Mouse (Mus musculus): ENCODE measurements around the gene Mob2. TPM values are rescaled to one million over a fixed set of nuclear protein-coding genes. Genes with fewer than 3 reads are reported as not detected.

Mob2 gene
- total RNA-seq (2018; cell fraction: chromatin; rRNA removed) = 100 to 1,000 TPM in 3 of 26 experiments, 10 to 100 TPM in 23; 32.1 to 115 (median 59.3) TPM
- total RNA-seq (2018; cell fraction: cytosol; rRNA removed) = 10 to 100 TPM; 23.9 to 57.1 (median 32.9) TPM
- total RNA-seq (2018; cell fraction: nucleus; rRNA removed) = 10 to 100 TPM; 26.5 to 77.7 (median 43.5) TPM
- polyA plus RNA-seq (2018) = 22.8 to 35.4 TPM (median 31.3 TPM) in 3 replicates

GRCm38 (mm10) chr7:142060931-142061565, at the start of gene Mob2:
Mob2 (minus strand) TSS chr7:142061065.
- Histone ChIP-seq H3K36me3 (ENCODE audit: inconsistent target) (no peaks in the 10 kb centered on the region), H3K4me3 (ENCODE audit: inconsistent target) (peak within 1 kb of the TSS; percentile 75), H3K79me2 (ENCODE audit: inconsistent target) (peaks cover 45% of the 10 kb centered on the region), H3K27ac (peak within 1 kb of the TSS; percentile 51)
- WGBS (ENCODE audit: missing documents) = 1% methylated on average over 47 of the region's 49 CpGs

- H3K4me3 ChIP-seq (ENCODE audit: inconsistent target) = no peak overlapping the region
- H3K79me2 ChIP-seq (ENCODE audit: inconsistent target) = no peaks in the 10 kb centered on the region
- no peaks in the 10 kb centered on the region for H3K36me3 ChIP-seq (ENCODE audit: inconsistent target)
- WGBS (ENCODE audit: missing documents) = 54% methylated on average over 5 of the region's 5 CpGs
- no peak overlapping the region for H3K27ac ChIP-seq
Observed at GRCm38 (mm10) chr7:142104747-142105146, 43.9 kb upstream of the Mob2 start.

- Histone ChIP-seq H3K79me2 (ENCODE audit: inconsistent target) (no peaks in the 10 kb centered on the region), H3K4me3 (ENCODE audit: inconsistent target) (no peak overlapping the region), H3K36me3 (ENCODE audit: inconsistent target) (no peaks in the 10 kb centered on the region), H3K27ac (no peak overlapping the region)
- 12% methylated on average over 8 of the region's 9 CpGs for WGBS (ENCODE audit: missing documents)
Observed at GRCm38 (mm10) chr7:142097776-142098175, 36.9 kb upstream of the Mob2 start.

- H3K36me3 ChIP-seq (ENCODE audit: inconsistent target) = no peaks in the 10 kb centered on the region
- no peak overlapping the region for H3K27ac ChIP-seq
- H3K79me2 ChIP-seq (ENCODE audit: inconsistent target) = no peaks in the 10 kb centered on the region
- H3K4me3 ChIP-seq (ENCODE audit: inconsistent target) = no peak overlapping the region
- 48% methylated on average over 4 of the region's 4 CpGs for WGBS (ENCODE audit: missing documents)
Observed at GRCm38 (mm10) chr7:142096701-142097100, 35.8 kb upstream of the Mob2 start.

GRCm38 (mm10) chr7:142095183-142095931, 34.5 kb upstream of the Mob2 start, which contains the start of gene Dusp8:
Dusp8 (minus strand) TSS chr7:142095843.
- H3K79me2 ChIP-seq (ENCODE audit: inconsistent target) = no peaks in the 10 kb centered on the region
- peak within 1 kb of the TSS; percentile 18; the same call in 1 of the 2 replicates for H3K4me3 ChIP-seq (ENCODE audit: inconsistent target)
- no peaks in the 10 kb centered on the region for H3K36me3 ChIP-seq (ENCODE audit: inconsistent target)
- WGBS (ENCODE audit: missing documents) = under 1% methylated on average over 62 of the region's 63 CpGs
- no peak within 1 kb of the TSS for H3K27ac ChIP-seq

GRCm38 (mm10) chr7:142094301-142095143, 33.7 kb upstream of the Mob2 start:
- Histone ChIP-seq H3K27ac (no peak overlapping the region), H3K36me3 (ENCODE audit: inconsistent target) (no peaks in the 10 kb centered on the region), H3K79me2 (ENCODE audit: inconsistent target) (no peaks in the 10 kb centered on the region), H3K4me3 (ENCODE audit: inconsistent target) (peak overlapping the region; percentile 16; the same call in 1 of the 2 replicates)
- 4% methylated on average over 89 of the region's 89 CpGs for WGBS (ENCODE audit: missing documents)

GRCm38 (mm10) chr7:142093696-142094240, 32.9 kb upstream of the Mob2 start:
- 53% methylated on average over 5 of the region's 6 CpGs for WGBS (ENCODE audit: missing documents)

GRCm38 (mm10) chr7:142092991-142093390, 32.1 kb upstream of the Mob2 start:
- H3K27ac ChIP-seq = no peak overlapping the region
- no peak overlapping the region for H3K4me3 ChIP-seq (ENCODE audit: inconsistent target)
- H3K36me3 ChIP-seq (ENCODE audit: inconsistent target) = no peaks in the 10 kb centered on the region
- WGBS (ENCODE audit: missing documents) = 60% methylated on average over 1 of the region's 1 CpGs
- no peaks in the 10 kb centered on the region for H3K79me2 ChIP-seq (ENCODE audit: inconsistent target)

More at GRCm38 (mm10) chr7:142093696-142094240, 32.9 kb upstream of the Mob2 start:
- Histone ChIP-seq H3K27ac (no peak overlapping the region), H3K36me3 (ENCODE audit: inconsistent target) (no peaks in the 10 kb centered on the region), H3K4me3 (ENCODE audit: inconsistent target) (no peak overlapping the region), H3K79me2 (ENCODE audit: inconsistent target) (no peaks in the 10 kb centered on the region)

GRCm38 (mm10) chr7:142091848-142092247, 31.0 kb upstream of the Mob2 start:
- H3K79me2 ChIP-seq (ENCODE audit: inconsistent target) = no peaks in the 10 kb centered on the region
- no peak overlapping the region for H3K4me3 ChIP-seq (ENCODE audit: inconsistent target)
- 39% methylated on average over 4 of the region's 4 CpGs for WGBS (ENCODE audit: missing documents)
- H3K36me3 ChIP-seq (ENCODE audit: inconsistent target) = no peaks in the 10 kb centered on the region
- no peak overlapping the region for H3K27ac ChIP-seq

- no peaks in the 10 kb centered on the region for H3K36me3 ChIP-seq (ENCODE audit: inconsistent target)
- 91% methylated on average over 14 of the region's 17 CpGs for whole genome bisulfite sequencing (ENCODE audit: missing documents)
- H3K27ac ChIP-seq = no peak overlapping the region
- no peak overlapping the region for H3K4me3 ChIP-seq (ENCODE audit: inconsistent target)
- H3K79me2 ChIP-seq (ENCODE audit: inconsistent target) = no peaks in the 10 kb centered on the region
Observed at GRCm38 (mm10) chr7:142089648-142090447, 29.0 kb upstream of the Mob2 start.

- 27% methylated on average over 5 of the region's 5 CpGs for WGBS (ENCODE audit: missing documents)
Observed at GRCm38 (mm10) chr7:142088886-142089285, 28.0 kb upstream of the Mob2 start.

GRCm38 (mm10) chr7:142087069-142087652, 26.3 kb upstream of the Mob2 start:
- no peak overlapping the region for H3K27ac ChIP-seq
- H3K4me3 ChIP-seq (ENCODE audit: inconsistent target) = no peak overlapping the region

More at GRCm38 (mm10) chr7:142088886-142089285, 28.0 kb upstream of the Mob2 start:
- Histone ChIP-seq H3K36me3 (ENCODE audit: inconsistent target) (no peaks in the 10 kb centered on the region), H3K4me3 (ENCODE audit: inconsistent target) (no peak overlapping the region), H3K27ac (no peak overlapping the region), H3K79me2 (ENCODE audit: inconsistent target) (no peaks in the 10 kb centered on the region)

More at GRCm38 (mm10) chr7:142087069-142087652, 26.3 kb upstream of the Mob2 start:
- Histone ChIP-seq H3K79me2 (ENCODE audit: inconsistent target) (no peaks in the 10 kb centered on the region), H3K36me3 (ENCODE audit: inconsistent target) (no peaks in the 10 kb centered on the region)
- WGBS (ENCODE audit: missing documents) = 100% methylated on average over 1 of the region's 1 CpGs
